Mouse (Mus musculus) embryonic facial prominence, embryonic 15.5 days (tissue): ENCODE measurements at regions not wholly inside any gene's neighbourhood (a gene's known extent, or its start where the extent isn't known, plus 50 kb on each side); places are given as distances from the start of the nearest gene placed in this dataset.
"Not testable (repeated sequence)": the region's sequence is repeated elsewhere in the genome, so short reads cannot be mapped to it uniquely, and the experiment has no call there.

Experiments
- ATAC-seq: fragments of 200-750 bp; cut with Nextera tagmentation; 2 replicates; pipeline ENCODE4 v1.8.0; 2017; ENCODE audit warnings: low read depth, moderate TSS enrichment; ENCODE audit not compliant: insufficient number of reproducible peaks, low FRiP score, low TSS enrichment
- H3K27ac ChIP-seq: fragments of 300-500 bp; sonication (generic); replicated peaks from 2 replicates; pipeline ENCODE4 v1.5.1; 2015; ENCODE audit warnings: mild to moderate bottlenecking, inconsistent platforms
- H3K27me3 ChIP-seq: fragments of 300-500 bp; sonication (generic); 2 replicates; pipeline ENCODE4 v1.6.1; 2015; ENCODE audit warnings: inconsistent platforms
- H3K36me3 ChIP-seq: fragments of 300-500 bp; sonication (generic); 2 replicates; pipeline ENCODE4 v1.6.1; 2015; ENCODE audit warnings: mild to moderate bottlenecking, inconsistent platforms
- H3K4me1 ChIP-seq: fragments of 300-500 bp; sonication (generic); 2 replicates; pipeline ENCODE4 v1.6.1; 2015; ENCODE audit warnings: inconsistent platforms
- H3K4me2 ChIP-seq: fragments of 300-500 bp; sonication (generic); replicated peaks from 2 replicates; pipeline ENCODE4 v1.6.1; 2015; ENCODE audit warnings: mild to moderate bottlenecking, inconsistent platforms
- H3K4me3 ChIP-seq: fragments of 300-500 bp; sonication (generic); replicated peaks from 2 replicates; pipeline ENCODE4 v1.5.1; 2015; ENCODE audit warnings: mild to moderate bottlenecking, inconsistent platforms
- H3K9ac ChIP-seq: fragments of 300-500 bp; sonication (generic); 2 replicates; pipeline ENCODE4 v1.6.1; 2015; ENCODE audit warnings: inconsistent platforms
- H3K9me3 ChIP-seq: fragments of 300-500 bp; sonication (generic); replicated peaks from 2 replicates; pipeline ENCODE4 v1.6.1; 2016; ENCODE audit warnings: inconsistent platforms
- WGBS: fragments of 180-500 bp; shearing (Covaris S2); methylation state at CpG from one replicate; pipeline ENCODE4 v1.1.7; 2015; 5-methylcytosine and 5-hydroxymethylcytosine counted together

GRCm38 (mm10) chr9:9318624-9319023 is 79.7 kb upstream of the Arhgap42 start:
- no peaks in the 10 kb centered on the region for H3K27me3 ChIP-seq
- no peak overlapping the region for H3K9ac ChIP-seq
- H3K4me2 ChIP-seq = no peak overlapping the region
- no peak for ATAC-seq
- no peak overlapping the region for H3K27ac ChIP-seq
- H3K4me3 ChIP-seq = no peak overlapping the region
- H3K36me3 ChIP-seq = no peaks in the 10 kb centered on the region
- no peaks in the 10 kb centered on the region for H3K9me3 ChIP-seq
- 69% methylated on average over 1 of the region's 1 CpGs for WGBS
- no peaks in the 10 kb centered on the region for H3K4me1 ChIP-seq

GRCm38 (mm10) chr9:9316021-9316420 is 77.1 kb upstream of the Arhgap42 start:
- no peaks in the 10 kb centered on the region for H3K36me3 ChIP-seq
- no peak for ATAC-seq
- no peaks in the 10 kb centered on the region for H3K9me3 ChIP-seq
- H3K9ac ChIP-seq = no peak overlapping the region
- H3K27ac ChIP-seq = no peak overlapping the region
- H3K4me3 ChIP-seq = no peak overlapping the region
- 79% methylated on average over 4 of the region's 4 CpGs for WGBS
- no peaks in the 10 kb centered on the region for H3K27me3 ChIP-seq
- no peak overlapping the region for H3K4me2 ChIP-seq
- H3K4me1 ChIP-seq = 0 out of 2 replicates have a peak, but pooled peaks cover 2% of the 10 kb centered on the region

GRCm38 (mm10) chr9:9312274-9312673 is 73.4 kb upstream of the Arhgap42 start:
- H3K27me3 ChIP-seq = no peaks in the 10 kb centered on the region
- 0 out of 2 replicates have a peak, but pooled peaks cover 2% of the 10 kb centered on the region for H3K4me1 ChIP-seq
- H3K9ac ChIP-seq = no peak overlapping the region
- H3K4me2 ChIP-seq = no peak overlapping the region
- H3K9me3 ChIP-seq = no peaks in the 10 kb centered on the region
- H3K36me3 ChIP-seq = no peaks in the 10 kb centered on the region
- H3K27ac ChIP-seq = no peak overlapping the region
- no peak; the same call in 1 of the 2 replicates for ATAC-seq
- H3K4me3 ChIP-seq = no peak overlapping the region

GRCm38 (mm10) chr9:9311627-9312265 is 72.8 kb upstream of the Arhgap42 start:
- no peaks in the 10 kb centered on the region for H3K27me3 ChIP-seq
- H3K9ac ChIP-seq = no peak overlapping the region
- no peaks in the 10 kb centered on the region for H3K9me3 ChIP-seq
- H3K27ac ChIP-seq = no peak overlapping the region
- no peaks in the 10 kb centered on the region for H3K36me3 ChIP-seq
- 41% methylated on average over 2 of the region's 2 CpGs for WGBS
- no peak for ATAC-seq
- 0 out of 2 replicates have a peak, but pooled peaks cover 2% of the 10 kb centered on the region for H3K4me1 ChIP-seq
- H3K4me2 ChIP-seq = no peak overlapping the region
- no peak overlapping the region for H3K4me3 ChIP-seq

- H3K36me3 ChIP-seq = not testable (repeated sequence)
- 79% methylated on average over 6 of the region's 6 CpGs for WGBS
Measured at GRCm38 (mm10) chr9:9311040-9311583, 72.2 kb upstream of the Arhgap42 start.

GRCm38 (mm10) chr9:9290767-9291166 is 51.9 kb upstream of the Arhgap42 start:
- no peaks in the 10 kb centered on the region for H3K9me3 ChIP-seq
- no peak overlapping the region for H3K27ac ChIP-seq
- no peaks in the 10 kb centered on the region for H3K4me1 ChIP-seq
- no peak overlapping the region for H3K4me2 ChIP-seq
- ATAC-seq = no peak
- no peak overlapping the region for H3K4me3 ChIP-seq
- 22% methylated on average over 3 of the region's 3 CpGs for WGBS
- H3K9ac ChIP-seq = no peak overlapping the region
- H3K36me3 ChIP-seq = no peaks in the 10 kb centered on the region
- no peaks in the 10 kb centered on the region for H3K27me3 ChIP-seq

More at GRCm38 (mm10) chr9:9311040-9311583, 72.2 kb upstream of the Arhgap42 start:
- not testable (repeated sequence) for H3K4me1 ChIP-seq, H3K9me3 ChIP-seq, H3K9ac ChIP-seq, H3K4me2 ChIP-seq, H3K27ac ChIP-seq, ATAC-seq, H3K27me3 ChIP-seq, H3K4me3 ChIP-seq

- H3K4me1 ChIP-seq = no peaks in the 10 kb centered on the region
- H3K27ac ChIP-seq = no peak overlapping the region
- H3K9ac ChIP-seq = no peak overlapping the region
- 61% methylated on average over 6 of the region's 6 CpGs for WGBS
- H3K4me3 ChIP-seq = no peak overlapping the region
- ATAC-seq = no peak
- H3K27me3 ChIP-seq = no peaks in the 10 kb centered on the region
- H3K36me3 ChIP-seq = no peaks in the 10 kb centered on the region
- H3K9me3 ChIP-seq = no peaks in the 10 kb centered on the region
- H3K4me2 ChIP-seq = no peak overlapping the region
Measured at GRCm38 (mm10) chr9:9289570-9289969, 50.7 kb upstream of the Arhgap42 start.
